ENCODE assay signal across 15 mouse cellular contexts in the genomic region with DNA sequence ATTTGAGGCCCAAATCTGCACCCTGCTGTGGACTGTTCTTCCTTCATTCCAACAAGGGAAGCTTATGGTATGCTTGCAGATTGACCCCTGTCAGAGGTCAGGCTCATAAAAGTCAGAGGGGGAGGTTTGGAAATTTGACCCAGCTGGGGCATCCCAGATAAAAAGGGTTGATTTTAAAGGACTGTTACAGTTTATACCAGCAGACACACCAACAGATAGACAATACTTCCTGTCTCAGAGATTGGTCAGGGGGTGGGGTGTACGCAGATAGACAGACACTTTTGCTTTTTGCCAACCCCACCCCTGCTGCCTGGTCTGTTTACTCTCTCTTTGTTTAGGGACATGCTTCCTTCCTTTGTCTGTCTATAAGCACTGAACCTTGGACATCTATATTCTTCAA.
DNase-seq lines count a peak whose midpoint lies in the region; ATAC-seq and TF ChIP-seq lines count a peak whose summit lies in the region.
"Had no signal": no experiment of that assay in that cellular context is flagged by ENCODE, and none has a peak within 500 bp of the region (broad histone marks: within the 10 kb centered on the region; RNA-seq: fewer than 3 reads in every experiment).

No protein-coding gene starts in this region.

- intact Hi-C loops in heart, postnatal 25 days (cut with DNase I): no loop called here

- ATAC-seq in lung, embryonic 14.5 days (ENCODE audit: insufficient read depth): peak; percentile 32
- no peak for ATAC-seq in liver, embryonic 12.5 days

- H3K36me3 ChIP-seq in lung, embryonic 14.5 days (ENCODE audit: insufficient read depth): no peaks in the 10 kb centered on the region
- no peaks in the 10 kb centered on the region for H3K36me3 ChIP-seq in liver, embryonic 12.5 days
- H3K36me3 ChIP-seq: G1E; limb, embryonic 12.5 days had no signal

- H3K4me3 ChIP-seq in lung, embryonic 14.5 days (ENCODE audit: low read depth, low read length): no peak overlapping the region
- H3K4me3 ChIP-seq in liver, embryonic 12.5 days: no peak overlapping the region
- H3K4me3 ChIP-seq: limb, embryonic 12.5 days had no signal

- TF ChIP-seq CTCF in lung, embryonic 14.5 days (IDR thresholded peaks at IDR 0.05; ENCODE audit: low read depth): no peak

- DNase-seq in heart, adult 11 months: peak; percentile 55
- no peak for DNase-seq in heart, postnatal 25 days (ENCODE audit: low spot score)
- peak; percentile 17 to 42 for DNase-seq in kidney, postnatal 4 days
- DNase-seq in kidney, adult 9 months: no peak
- peak; percentile 56 for DNase-seq in lung, embryonic 14.5 days
- DNase-seq in yolk sac, embryonic 10.5 days (ENCODE audit: low spot score): peak; percentile 71
- no peak for DNase-seq in right cerebral cortex, postnatal 10 days (ENCODE audit: low spot score in 2 of 2)
- DNase-seq: cerebellum, adult 9-11 months; heart, postnatal 4 days; kidney, adult 8-10 months had no signal

- H3K27ac ChIP-seq in lung, embryonic 14.5 days (ENCODE audit: low read depth): peak overlapping the region; percentile 3; the same call in 1 of the 2 replicates
- H3K27ac ChIP-seq in liver, embryonic 12.5 days: no peak overlapping the region
- H3K27ac ChIP-seq: limb, embryonic 12.5 days; macrophage; stomach, postnatal 0 days had no signal

- no peaks in the 10 kb centered on the region for H3K27me3 ChIP-seq in lung, embryonic 14.5 days (ENCODE audit: insufficient read depth, low read length)
- H3K27me3 ChIP-seq in liver, embryonic 12.5 days (replicated peaks): no peaks in the 10 kb centered on the region

- H3K4me1 ChIP-seq in lung, embryonic 14.5 days (ENCODE audit: insufficient read depth): peaks cover 49% of the 10 kb centered on the region
- H3K4me1 ChIP-seq in liver, embryonic 12.5 days: peaks cover 13% of the 10 kb centered on the region

- no peak overlapping the region for H3K9ac ChIP-seq in lung, embryonic 14.5 days
- no peak overlapping the region for H3K9ac ChIP-seq in liver, embryonic 12.5 days
- H3K9ac ChIP-seq: limb, embryonic 12.5 days had no signal

- 48% methylated on average over 1 of the region's 1 CpGs for WGBS in lung, embryonic 14.5 days
- 27% methylated on average over 1 of the region's 1 CpGs for WGBS in liver, embryonic 12.5 days (ENCODE audit: insufficient replicate concordance)

- no peak overlapping the region for H3K4me2 ChIP-seq in lung, embryonic 14.5 days
- no peak overlapping the region for H3K4me2 ChIP-seq in liver, embryonic 12.5 days
- H3K4me2 ChIP-seq: limb, embryonic 12.5 days had no signal

- no peaks in the 10 kb centered on the region for H3K9me3 ChIP-seq in lung, embryonic 14.5 days (ENCODE audit: low read depth, low read length)
- no peaks in the 10 kb centered on the region for H3K9me3 ChIP-seq in liver, embryonic 12.5 days (replicated peaks)
- H3K9me3 ChIP-seq: limb, embryonic 12.5 days had no signal

Comparison
In these comparisons a context has a peak if more than half of its experiments do, and no peak if none do; other contexts are left out.
1. DNase-seq: peak in heart, adult 11 months (single experiment), kidney, postnatal 4 days (2 of 2), lung, embryonic 14.5 days (single experiment) and yolk sac, embryonic 10.5 days (single experiment); none in heart, postnatal 25 days (single experiment), kidney, adult 9 months (single experiment) and right cerebral cortex, postnatal 10 days (0 of 2).